Mouse (Mus musculus) cerebellum, postnatal 36 days (tissue): Measurements from ENCODE around the gene Rbm5.

ENCODE experiments used
- DNase-seq, 2 experiments: peaks; one replicate each; pipeline ENCODE4 v3.0.0; 2021 to 2022; ENCODE audit warnings: mixed read lengths in 2 of 2

The Rbm5 gene

GRCm38 (mm10) chr9:107699376-107699980 lies 71.3 kb downstream of the Rbm5 start:
- DNase-seq = no peak

GRCm38 (mm10) chr9:107698611-107699190 lies 72.1 kb downstream of the Rbm5 start:
- DNase-seq = no peak

GRCm38 (mm10) chr9:107697811-107698521 lies 72.8 kb downstream of the Rbm5 start:
- DNase-seq = no peak

GRCm38 (mm10) chr9:107696845-107697610 lies 73.8 kb downstream of the Rbm5 start:
- DNase-seq = no peak

GRCm38 (mm10) chr9:107696106-107696479 lies 74.7 kb downstream of the Rbm5 start:
- no peak for DNase-seq

- DNase-seq = no peak
Observed at GRCm38 (mm10) chr9:107695441-107696105, 75.2 kb downstream of the Rbm5 start.

- no peak for DNase-seq
Observed at GRCm38 (mm10) chr9:107694627-107695026, 76.2 kb downstream of the Rbm5 start.

- no peak for DNase-seq
Observed at GRCm38 (mm10) chr9:107693433-107693987, 77.3 kb downstream of the Rbm5 start.

GRCm38 (mm10) chr9:107692785-107693184 lies 78.0 kb downstream of the Rbm5 start:
- no peak for DNase-seq

GRCm38 (mm10) chr9:107690391-107690790 lies 80.4 kb downstream of the Rbm5 start:
- DNase-seq = no peak
